8 mouse cellular contexts compared by ENCODE assay signal in genomic region chr19:41763870-41764660, GRCm38 (mm10). TPM values are rescaled to one million over a fixed set of nuclear protein-coding genes. Genes with fewer than 3 reads are reported as not detected.
A peak's percentile ranks its signal among the peaks of the same experiment; 100 is the strongest.
DNase-seq lines count a peak whose midpoint lies in the region; ATAC-seq lines count a peak whose summit lies in the region.

No protein-coding gene starts in this region.

- peak; percentile 81 for ATAC-seq in megakaryocyte-erythroid progenitor cell, adult 5-6 weeks (replicated peaks; ENCODE audit: low FRiP score, low TSS enrichment, poor library complexity, severe bottlenecking)

- DNase-seq in R1 (ENCODE audit: low read depth, low spot score) = peak; percentile 82
- peak; percentile 55 for DNase-seq in cerebellum, adult 9-11 months
- DNase-seq in frontal cortex, postnatal 25 days (ENCODE audit: low spot score in 2 of 2) = peak; percentile 93 to 97
- DNase-seq in induced T-regulatory cell, adult 2 months (ENCODE audit: low read depth) = peak; percentile 91
- DNase-seq in left cerebral cortex, adult 8-10 months (ENCODE audit: low spot score in 2 of 2) = peak; percentile 73 to 97
- peak; percentile 87 for DNase-seq in right cerebral cortex, postnatal 25 days
- peak; percentile 72 to 90 for DNase-seq in urinary bladder, postnatal 4 days (ENCODE audit: low spot score in 2 of 2)

RNA-seq across cellular contexts. Expression of gene Slit1, which starts 20.6 kb away (rescaled TPM):
- total RNA-seq in left cerebral cortex, adult 8-10 months (2022) = 10 to 100 TPM; 43.6 to 51.7 (median 48.7) TPM
- 0.50 TPM in 1 of 2 replicates, not detected in the other for total RNA-seq in megakaryocyte-erythroid progenitor cell, adult 5-6 weeks (2014; fragmentation: Nextera tagmentation)
- total RNA-seq in megakaryocyte-erythroid progenitor cell, adult 5-6 weeks (2017) = not detected in 2 replicates

RNA-seq across cellular contexts. Expression of gene Arhgap19, which starts 37.8 kb away (rescaled TPM):
- total RNA-seq in left cerebral cortex, adult 8-10 months (2022) = 1 to 10 TPM; 3.2 to 5.5 (median 3.8) TPM
- 41.0 and 44.7 TPM in 2 replicates for total RNA-seq in megakaryocyte-erythroid progenitor cell, adult 5-6 weeks (2014; fragmentation: Nextera tagmentation)
- 34.1 and 40.5 TPM in 2 replicates for total RNA-seq in megakaryocyte-erythroid progenitor cell, adult 5-6 weeks (2017)

Comparison
In these comparisons a context has a peak if more than half of its experiments do, and no peak if none do; other contexts are left out.
1. Peak in every context shown above with its lines: DNase-seq and ATAC-seq.
2. RNA of gene Slit1, which starts 20.6 kb away (total RNA-seq): 43.6 to 51.7 TPM in left cerebral cortex, adult 8-10 months; 0.50 TPM in megakaryocyte-erythroid progenitor cell, adult 5-6 weeks; every median in the first group is over 10 times any median in the second.
3. RNA of gene Arhgap19, which starts 37.8 kb away (total RNA-seq): 34.1 to 44.7 TPM in megakaryocyte-erythroid progenitor cell, adult 5-6 weeks; 3.2 to 5.5 TPM in left cerebral cortex, adult 8-10 months; every median in the first group is over 4 times any median in the second.